Mouse (Mus musculus): ENCODE results near the gene Limk1.

Limk1 gene

DNA sequence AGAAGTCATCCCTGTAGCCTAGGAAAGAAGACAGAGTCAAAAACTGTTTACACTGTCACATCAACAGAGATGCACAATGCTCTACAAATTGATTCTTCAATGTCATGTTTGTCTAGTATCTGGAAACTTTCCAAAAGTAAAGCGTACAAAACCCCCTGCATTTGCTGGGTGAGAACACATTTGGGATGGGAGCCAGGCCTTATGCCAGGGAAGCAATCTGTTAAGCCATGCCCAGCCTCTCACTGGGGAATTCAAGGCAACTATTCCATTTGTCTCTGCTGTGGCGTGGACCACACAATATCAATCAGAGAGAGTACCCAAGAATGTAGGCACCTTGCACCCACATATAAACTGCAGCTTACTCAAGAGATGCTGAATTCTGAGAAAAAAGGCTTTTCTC lies 66.3 kb downstream of the Limk1 start:
- DNase-seq, result no peak

DNA sequence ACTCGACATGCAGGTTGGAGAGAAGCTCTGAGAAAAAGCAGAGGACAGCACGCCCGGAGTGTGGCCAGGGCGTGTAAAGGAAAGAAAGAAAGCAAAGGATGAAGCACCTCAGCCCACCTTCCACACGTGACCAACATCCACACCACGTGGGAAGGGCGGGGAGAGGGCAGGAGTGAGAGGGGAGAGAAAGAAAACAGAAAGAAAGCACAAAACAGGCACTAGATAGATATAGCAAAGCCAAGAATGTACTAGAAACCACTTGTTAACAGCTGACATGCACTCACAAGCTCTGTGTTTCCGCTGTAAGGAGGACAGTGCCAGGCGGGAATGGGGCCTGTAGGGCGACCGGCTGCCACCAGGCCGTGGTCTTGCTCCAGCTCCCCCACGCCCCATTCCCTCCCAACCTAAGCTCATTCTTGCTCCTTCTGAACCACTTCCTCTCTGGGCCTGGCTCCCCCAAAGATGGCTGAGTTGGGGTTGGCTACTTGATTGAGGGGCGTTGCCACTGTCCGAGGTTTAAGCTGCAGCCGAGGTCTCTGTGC lies 67.2 kb downstream of the Limk1 start:
- DNase-seq, result no peak

DNA sequence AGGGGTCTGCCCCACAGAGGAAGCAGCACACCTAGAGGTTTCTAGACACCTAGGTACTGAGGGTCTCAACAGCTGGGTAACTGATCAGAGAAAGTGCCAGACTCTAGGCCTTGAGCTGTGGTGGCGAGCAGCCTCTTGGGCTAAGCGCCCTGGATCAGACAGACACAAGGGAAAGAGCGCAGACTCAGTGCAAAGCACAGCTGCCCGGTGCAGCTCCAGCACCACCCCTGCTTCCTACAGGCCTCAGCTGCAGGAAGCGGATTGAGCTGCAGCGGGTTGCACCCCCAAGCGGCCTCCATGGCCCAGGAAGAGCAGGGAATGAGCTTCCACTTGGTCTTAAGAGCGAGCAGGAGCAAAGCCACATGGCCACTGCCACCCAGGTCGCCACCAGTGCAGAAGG lies 67.9 kb downstream of the Limk1 start:
- no peak for DNase-seq

DNA sequence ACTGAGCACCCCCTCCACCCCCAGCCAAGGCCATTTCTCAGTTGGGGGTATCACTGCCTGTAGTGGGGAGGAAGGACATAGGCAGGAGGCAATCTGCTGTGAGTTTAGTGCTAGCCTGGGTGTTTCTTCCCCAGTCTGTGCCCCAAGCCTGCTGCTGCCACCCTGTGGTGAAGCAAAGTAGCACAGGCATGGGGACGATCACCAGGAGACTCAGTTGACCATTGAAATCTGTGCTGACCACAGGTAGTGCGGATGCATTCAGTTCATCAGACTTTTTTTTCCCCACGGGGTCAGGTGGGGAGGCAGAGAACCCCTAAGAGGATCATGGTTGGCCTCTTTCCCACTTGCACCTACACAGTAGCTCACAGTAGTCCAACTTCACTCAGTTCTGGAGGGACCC lies 71.3 kb downstream of the Limk1 start:
- peak; percentile 82 for DNase-seq

DNA sequence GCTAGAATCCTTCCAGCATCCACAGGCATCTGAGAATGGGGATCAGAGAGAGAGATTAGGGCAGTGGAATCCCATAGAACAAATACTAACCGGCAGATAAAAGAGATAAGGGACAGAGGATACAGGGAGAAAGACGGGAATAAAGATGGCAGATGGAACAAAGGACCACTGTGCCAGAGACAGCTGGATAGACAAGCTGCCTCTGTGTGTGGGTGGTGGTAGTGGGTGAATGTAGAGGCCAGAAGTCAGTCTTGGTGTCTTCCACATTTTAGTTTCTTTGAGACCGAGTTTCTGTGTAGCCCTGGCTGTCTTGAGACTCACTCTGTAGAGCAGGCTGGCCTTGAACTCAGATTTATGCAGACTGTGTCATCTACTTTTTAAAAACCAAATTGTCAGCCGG lies 72.6 kb downstream of the Limk1 start:
- DNase-seq, result no peak

DNA sequence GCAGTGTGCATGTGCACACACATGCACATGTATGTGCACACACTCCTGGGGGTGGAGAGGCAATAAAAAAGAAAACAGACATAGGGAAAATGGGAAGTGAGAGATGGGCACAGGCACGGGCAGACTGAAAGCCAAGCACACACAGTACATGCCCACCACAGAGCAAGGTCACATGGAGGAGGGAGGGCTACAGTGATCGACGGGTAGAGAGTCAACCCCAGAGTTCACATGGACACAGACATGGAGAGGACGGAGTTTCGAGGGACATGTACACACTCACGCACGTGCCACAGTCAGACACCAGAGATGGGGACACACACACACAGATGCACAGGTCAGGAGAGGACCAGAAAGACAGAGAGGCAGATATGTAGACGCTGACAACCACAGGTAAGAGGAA lies 73.0 kb downstream of the Limk1 start:
- DNase-seq, result no peak

DNA sequence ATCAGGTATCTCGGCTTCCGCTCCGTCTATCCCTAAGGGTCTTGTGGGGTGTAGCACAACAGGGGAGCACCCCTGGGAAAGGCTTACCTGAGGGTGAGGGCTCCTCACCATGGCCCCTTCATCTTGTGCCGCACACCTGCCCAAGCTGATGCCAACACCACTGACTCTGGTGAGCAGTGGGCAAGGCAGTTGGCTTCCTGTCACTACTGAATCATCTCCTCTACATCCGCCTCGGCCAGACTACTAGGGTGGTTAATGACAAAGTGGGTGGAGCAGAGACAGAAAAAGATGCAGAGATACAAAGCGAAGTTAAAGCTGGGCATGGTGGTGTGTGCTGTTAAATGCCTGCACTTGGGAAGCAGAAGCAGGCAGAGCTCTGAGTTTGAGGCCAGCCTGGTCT lies 73.6 kb downstream of the Limk1 start, which contains the start of gene Lat2:
TSS of gene Lat2 (minus strand) at position 224 of the 400 bp plus-strand sequence.
- DNase-seq, result no peak

DNA sequence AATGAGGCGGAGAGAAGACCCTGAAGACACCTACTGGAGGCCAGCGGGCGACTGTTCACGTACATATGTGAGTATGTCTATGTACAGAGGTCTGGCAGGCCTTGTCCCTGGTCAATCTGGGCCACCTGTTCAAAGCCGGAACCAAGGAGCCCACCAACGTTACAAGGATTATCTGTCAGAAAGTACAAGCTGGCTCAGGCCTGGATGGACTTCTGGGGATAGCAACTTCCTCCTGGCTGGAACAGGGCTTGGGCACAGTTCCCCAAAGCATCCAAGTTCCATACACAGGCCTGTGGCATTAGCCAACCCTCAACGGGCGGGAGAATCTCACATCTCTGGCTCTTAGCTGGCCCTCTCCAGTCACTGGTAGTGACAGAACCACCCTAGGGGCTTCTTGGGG lies 74.1 kb downstream of the Limk1 start:
- no peak for DNase-seq

DNA sequence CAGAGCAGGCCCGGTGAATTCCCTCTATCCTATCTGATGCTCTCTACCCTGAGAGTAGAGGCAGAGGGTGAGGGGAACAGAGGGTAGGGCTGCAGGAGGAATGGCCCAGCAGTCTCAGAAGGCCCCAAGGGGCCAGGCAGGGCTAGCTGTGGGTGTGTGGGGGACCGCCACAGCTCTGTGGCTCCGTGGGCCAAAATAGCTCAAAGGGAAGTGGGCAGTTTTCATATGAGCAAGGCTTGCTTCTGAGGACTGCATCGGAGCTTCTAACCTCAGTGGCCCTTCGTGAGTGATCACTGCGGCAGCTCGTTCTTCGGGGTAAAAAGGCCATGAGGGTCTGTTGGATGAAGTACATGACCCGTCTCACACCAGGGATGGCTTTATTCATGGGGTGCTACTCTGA lies 74.7 kb downstream of the Limk1 start:
- DNase-seq, result no peak

DNA sequence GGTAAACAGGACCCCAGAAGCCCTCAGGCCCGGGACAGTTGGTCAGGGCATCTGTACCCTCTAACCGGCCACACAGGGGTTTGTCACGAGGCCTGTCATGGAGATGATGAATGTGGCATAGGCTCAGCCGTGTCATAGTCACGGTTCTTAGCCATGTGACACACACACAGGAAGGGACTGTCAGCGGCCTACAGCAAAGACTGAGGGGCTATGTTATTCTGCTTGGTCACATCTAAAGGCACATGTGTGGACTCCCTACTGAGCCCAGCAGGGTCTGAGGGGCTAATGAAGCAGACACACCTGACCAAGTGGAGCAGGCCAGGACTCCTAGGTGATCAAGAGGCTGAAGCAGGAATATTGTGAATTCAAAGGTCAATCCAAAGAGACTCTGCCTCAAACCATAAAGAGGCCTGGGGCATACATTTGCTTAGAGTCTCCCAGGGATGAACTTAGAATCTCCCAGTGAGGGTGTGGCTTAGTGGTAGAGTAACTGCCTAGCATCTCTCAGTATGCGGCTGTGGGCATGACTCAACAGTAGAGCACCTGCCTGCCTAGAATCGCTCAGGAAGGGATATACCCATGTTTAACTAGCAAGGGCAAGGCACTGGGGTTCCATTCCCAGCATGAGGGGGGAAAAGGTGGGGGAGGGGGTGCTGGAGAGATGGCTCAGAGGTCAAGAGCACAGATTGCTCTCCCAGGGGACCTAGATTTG lies 76.4 kb downstream of the Limk1 start:
- DNase-seq, result no peak

DNA sequence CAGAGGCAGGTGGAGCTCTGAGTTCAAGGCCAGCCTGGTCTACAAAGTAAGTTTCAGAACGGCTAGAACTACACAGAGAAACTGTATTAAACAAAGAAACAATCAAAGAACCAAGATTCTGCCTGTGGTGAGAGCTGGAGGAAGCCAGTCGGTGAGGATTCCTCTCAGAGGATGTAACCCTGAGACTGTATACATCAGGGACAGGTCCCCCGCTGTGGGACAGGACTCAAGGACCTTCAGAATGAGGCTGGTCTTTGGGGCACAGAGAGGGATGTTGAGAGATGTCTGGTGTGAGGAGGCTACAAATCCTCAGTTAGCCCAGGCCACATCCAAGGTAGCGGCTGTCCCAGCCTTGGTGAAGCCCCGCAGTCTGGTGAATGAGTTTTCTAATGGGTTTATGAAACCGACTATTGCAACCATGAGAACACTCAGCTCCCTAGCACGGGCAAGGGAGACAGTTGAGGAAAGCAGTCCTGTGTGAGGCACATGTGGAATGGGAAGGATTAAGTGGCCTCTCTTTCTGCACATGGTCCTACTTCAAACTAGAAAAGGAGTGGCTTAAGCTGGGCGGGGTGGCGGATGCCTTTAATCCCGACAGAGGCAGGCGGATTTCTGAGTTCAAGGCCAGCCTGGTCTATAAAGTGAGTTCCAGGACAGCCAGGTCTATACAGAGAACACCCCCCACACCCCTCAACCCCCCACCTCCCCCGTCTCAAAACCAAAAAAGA lies 78.3 kb downstream of the Limk1 start:
- DNase-seq, result no peak

DNA sequence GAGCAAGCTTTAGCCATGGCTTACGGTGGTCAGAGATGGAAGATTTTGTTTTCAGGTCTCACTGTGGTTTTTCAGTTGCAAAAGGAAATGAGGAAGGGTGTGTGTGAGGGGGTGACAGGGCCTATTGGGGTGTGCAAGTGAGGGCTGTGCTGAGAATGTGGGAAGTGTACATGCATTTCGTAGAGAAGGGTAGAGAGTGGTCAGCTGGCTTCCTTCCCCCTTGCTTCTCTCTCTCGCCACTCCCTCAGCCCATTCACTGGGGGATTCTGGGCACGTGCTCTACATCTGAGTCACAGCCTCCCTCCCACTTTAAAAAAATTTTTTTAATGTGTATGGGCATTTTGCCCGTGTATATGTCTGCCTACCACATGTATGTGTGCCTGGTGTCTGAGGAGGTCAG lies 81.3 kb downstream of the Limk1 start:
- DNase-seq, result peak; percentile 43

DNA sequence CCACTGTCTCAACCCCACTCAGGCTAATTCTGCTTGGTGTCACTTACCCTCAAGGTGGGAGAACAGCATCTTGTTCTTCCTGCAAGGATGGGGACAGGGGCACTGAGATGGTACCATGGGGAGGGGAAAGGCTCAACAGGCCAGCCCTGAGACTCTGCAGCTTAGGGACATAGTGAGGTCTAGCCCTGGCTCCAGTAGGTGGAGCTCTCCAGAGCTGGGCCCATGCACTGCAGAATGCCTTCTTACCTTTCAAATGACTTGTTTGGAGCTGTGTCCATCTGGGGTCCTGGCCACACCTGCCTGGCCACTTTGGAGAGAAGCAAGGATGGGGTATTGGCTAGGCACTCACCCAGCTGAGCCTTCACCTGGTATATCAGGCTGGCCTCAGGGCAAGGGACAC lies 82.1 kb downstream of the Limk1 start:
- no peak for DNase-seq

All from lung, postnatal 10 days (tissue).